ENCODE assay signal across 8 mouse cellular contexts in the genomic region with DNA sequence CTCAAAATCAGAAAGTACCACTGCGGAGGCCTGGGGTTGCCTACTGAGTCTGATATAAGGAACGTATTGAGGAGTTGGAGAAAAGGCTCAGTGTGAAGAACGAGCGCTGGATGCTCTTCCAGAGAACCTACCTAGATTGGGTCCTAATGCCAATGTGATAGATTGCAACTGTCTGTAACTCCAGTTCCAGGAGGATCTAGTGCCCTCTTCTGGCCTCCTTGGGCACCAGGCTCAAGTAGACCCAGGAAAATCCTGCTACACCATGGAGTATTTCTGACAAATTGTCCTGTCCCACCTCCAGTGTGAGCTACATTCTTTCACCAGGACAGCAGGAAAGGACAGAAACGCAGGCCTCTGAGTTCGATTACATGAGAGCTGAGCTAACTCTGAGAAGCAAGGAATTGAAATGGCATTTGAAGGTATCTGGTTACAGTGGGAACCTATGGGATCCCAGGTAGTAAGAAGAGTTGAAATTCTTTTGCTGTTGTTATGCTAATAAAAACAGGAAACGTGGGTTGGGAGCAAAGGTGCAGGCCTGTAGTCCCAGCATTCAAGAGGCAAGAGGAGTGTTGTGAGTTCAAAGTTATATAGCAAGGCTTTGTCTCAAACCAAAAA. TPM values are rescaled to one million over a fixed set of nuclear protein-coding genes. Genes with fewer than 3 reads are reported as not detected.
DNase-seq lines count a peak whose midpoint lies in the region; ATAC-seq and TF ChIP-seq lines count a peak whose summit lies in the region.

No protein-coding gene starts in this region.

- H3K36me3 ChIP-seq in heart, postnatal 0 days (replicated peaks; ENCODE audit: control insufficient read depth, insufficient read depth, low read length), result no peaks in the 10 kb centered on the region
- no peaks in the 10 kb centered on the region for H3K36me3 ChIP-seq in embryonic facial prominence, embryonic 14.5 days (ENCODE audit: control insufficient read depth, insufficient read depth, low read length)
- no peaks in the 10 kb centered on the region for H3K36me3 ChIP-seq in forebrain, embryonic 11.5 days (ENCODE audit: control insufficient read depth, insufficient read depth, low read length)

- H3K4me2 ChIP-seq in heart, postnatal 0 days (ENCODE audit: low read depth, low read length), result no peak overlapping the region
- H3K4me2 ChIP-seq in embryonic facial prominence, embryonic 14.5 days (ENCODE audit: low read depth, low read length), result no peak overlapping the region
- H3K4me2 ChIP-seq in forebrain, embryonic 11.5 days (ENCODE audit: low read depth, low read length, severe bottlenecking), result no peak overlapping the region

- TF ChIP-seq EP300 in heart, postnatal 0 days (IDR thresholded peaks at IDR 0.05; ENCODE audit: low read depth), result no peak

- H3K9ac ChIP-seq in heart, postnatal 0 days (replicated peaks; ENCODE audit: low read depth, low read length), result no peak overlapping the region
- no peak overlapping the region for H3K9ac ChIP-seq in embryonic facial prominence, embryonic 14.5 days (ENCODE audit: low read depth, low read length)
- H3K9ac ChIP-seq in forebrain, embryonic 11.5 days (ENCODE audit: low read length), result no peak overlapping the region

- H3K9me3 ChIP-seq in heart, postnatal 0 days (replicated peaks; ENCODE audit: control insufficient read depth, low read length), result no peaks in the 10 kb centered on the region
- H3K9me3 ChIP-seq in embryonic facial prominence, embryonic 14.5 days (ENCODE audit: control insufficient read depth, low read length), result no peaks in the 10 kb centered on the region
- H3K9me3 ChIP-seq in forebrain, embryonic 11.5 days (ENCODE audit: control insufficient read depth, low read length), result no peaks in the 10 kb centered on the region

- H3K4me3 ChIP-seq in heart, postnatal 0 days (ENCODE audit: low read depth, low read length), result no peak overlapping the region
- H3K4me3 ChIP-seq in embryonic facial prominence, embryonic 14.5 days (ENCODE audit: low read depth, low read length), result no peak overlapping the region
- no peak overlapping the region for H3K4me3 ChIP-seq in forebrain, embryonic 11.5 days (ENCODE audit: low read depth, low read length)

- H3K27me3 ChIP-seq in heart, postnatal 0 days (ENCODE audit: control insufficient read depth, insufficient read depth, low read length), result no peaks in the 10 kb centered on the region
- no peaks in the 10 kb centered on the region for H3K27me3 ChIP-seq in embryonic facial prominence, embryonic 14.5 days (replicated peaks; ENCODE audit: control insufficient read depth, insufficient read depth, low read length)
- H3K27me3 ChIP-seq in forebrain, embryonic 11.5 days (ENCODE audit: control insufficient read depth, insufficient read depth, low read length), result no peaks in the 10 kb centered on the region

- no peak for DNase-seq in heart, postnatal 0 days (ENCODE audit: low spot score)
- no peak for DNase-seq in heart, adult 8-10 months (ENCODE audit: low spot score)
- DNase-seq in thymus, postnatal 4 days, result peak; percentile 18
- DNase-seq in thymus, adult 18-20 months, result no peak
- DNase-seq in embryonic facial prominence, embryonic 14.5 days (ENCODE audit: low spot score), result peak; percentile 28
- peak; percentile 34 for DNase-seq in retina, postnatal 1 day
- DNase-seq in gastrocnemius, adult 18-20 months (ENCODE audit: low spot score), result no peak
- DNase-seq in forebrain, embryonic 11.5 days (ENCODE audit: low spot score), result no peak

- TF ChIP-seq CTCF in heart, postnatal 0 days (IDR thresholded peaks at IDR 0.05; ENCODE audit: low read depth), result peak; percentile 44

- H3K4me1 ChIP-seq in heart, postnatal 0 days (ENCODE audit: control insufficient read depth, insufficient read depth), result no peaks in the 10 kb centered on the region
- H3K4me1 ChIP-seq in embryonic facial prominence, embryonic 14.5 days (ENCODE audit: control insufficient read depth, insufficient read depth, low read length), result no peaks in the 10 kb centered on the region
- no peaks in the 10 kb centered on the region for H3K4me1 ChIP-seq in forebrain, embryonic 11.5 days (replicated peaks; ENCODE audit: control insufficient read depth, insufficient read depth, low read length)

- 37% methylated on average over 7 of the region's 7 CpGs for WGBS in heart, postnatal 0 days
- 39% methylated on average over 7 of the region's 7 CpGs for WGBS in embryonic facial prominence, embryonic 14.5 days
- 53% methylated on average over 7 of the region's 7 CpGs for WGBS in forebrain, embryonic 11.5 days

- no peak for ATAC-seq in heart, postnatal 0 days (ENCODE audit: insufficient read depth, low read depth)
- no peak for ATAC-seq in embryonic facial prominence, embryonic 14.5 days (ENCODE audit: low read depth)
- ATAC-seq in forebrain, embryonic 11.5 days (replicated peaks; ENCODE audit: low FRiP score), result no peak

- no peak overlapping the region for H3K27ac ChIP-seq in heart, postnatal 0 days (ENCODE audit: low read depth)
- no peak overlapping the region for H3K27ac ChIP-seq in embryonic facial prominence, embryonic 14.5 days (replicated peaks; ENCODE audit: low read depth, low read length)
- H3K27ac ChIP-seq in forebrain, embryonic 11.5 days (ENCODE audit: low read depth, low read length), result no peak overlapping the region

RNA-seq across cellular contexts. Expression of gene Gm38392, which starts 10.4 kb away (rescaled TPM):
- total RNA-seq in heart, postnatal 0 days (2014; rRNA removed; ENCODE audit: low replicate concordance), result not detected in 2 replicates
- 0.16 TPM in 1 of 2 replicates, not detected in the other for polyA plus RNA-seq in heart, postnatal 0 days (2015; fragmentation: Nextera tagmentation; extraction: Ambion mirVana)
- under 1 TPM in 3 of 4 experiments, not detected in 1; 0.25 to 0.44 (median 0.29) TPM for total RNA-seq in heart, adult 8-10 months (2022)
- polyA plus RNA-seq in embryonic facial prominence, embryonic 14.5 days (2014; fragmentation: Nextera tagmentation; extraction: Ambion mirVana), result not detected in 2 replicates
- total RNA-seq in gastrocnemius, adult 18-20 months (2021), result 1 to 10 TPM in 1 of 2 experiments, under 1 TPM in 1; 1.00 to 1.3 TPM
- polyA plus RNA-seq in forebrain, embryonic 11.5 days (2014; fragmentation: Nextera tagmentation; extraction: Ambion mirVana), result 0.16 TPM in 1 of 2 replicates, not detected in the other

RNA-seq across cellular contexts. Expression of gene Tsacc, which starts 20.2 kb away (rescaled TPM):
- total RNA-seq in heart, postnatal 0 days (2014; rRNA removed; ENCODE audit: low replicate concordance), result 21.5 and 30.3 TPM in 2 replicates
- 14.3 and 16.7 TPM in 2 replicates for polyA plus RNA-seq in heart, postnatal 0 days (2015; fragmentation: Nextera tagmentation; extraction: Ambion mirVana)
- 10 to 100 TPM in 1 of 4 experiments, 1 to 10 TPM in 3; 5.6 to 12.0 (median 7.5) TPM for total RNA-seq in heart, adult 8-10 months (2022)
- 9.8 and 11.1 TPM in 2 replicates for polyA plus RNA-seq in embryonic facial prominence, embryonic 14.5 days (2014; fragmentation: Nextera tagmentation; extraction: Ambion mirVana)
- 1 to 10 TPM; 7.4 to 7.9 TPM for total RNA-seq in gastrocnemius, adult 18-20 months (2021)
- polyA plus RNA-seq in forebrain, embryonic 11.5 days (2014; fragmentation: Nextera tagmentation; extraction: Ambion mirVana), result 10.4 and 12.2 TPM in 2 replicates

RNA-seq across cellular contexts. Expression of gene Cct3, which starts 20.3 kb away (rescaled TPM):
- total RNA-seq in heart, postnatal 0 days (2014; rRNA removed; ENCODE audit: low replicate concordance), result 187 and 208 TPM in 2 replicates
- polyA plus RNA-seq in heart, postnatal 0 days (2015; fragmentation: Nextera tagmentation; extraction: Ambion mirVana), result 254 and 256 TPM in 2 replicates
- total RNA-seq in heart, adult 8-10 months (2022), result 100 to 1,000 TPM; 146 to 187 (median 164) TPM
- polyA plus RNA-seq in embryonic facial prominence, embryonic 14.5 days (2014; fragmentation: Nextera tagmentation; extraction: Ambion mirVana), result 492 and 493 TPM in 2 replicates
- total RNA-seq in gastrocnemius, adult 18-20 months (2021), result 100 to 1,000 TPM in 1 of 2 experiments, 10 to 100 TPM in 1; 84.1 to 107 TPM
- polyA plus RNA-seq in forebrain, embryonic 11.5 days (2014; fragmentation: Nextera tagmentation; extraction: Ambion mirVana), result 725 and 780 TPM in 2 replicates

RNA-seq across cellular contexts. Expression of gene Rhbg, which starts 22.1 kb away (rescaled TPM):
- 0.19 TPM in 1 of 2 replicates, not detected in the other for total RNA-seq in heart, postnatal 0 days (2014; rRNA removed; ENCODE audit: low replicate concordance)
- not detected in 2 replicates for polyA plus RNA-seq in heart, postnatal 0 days (2015; fragmentation: Nextera tagmentation; extraction: Ambion mirVana)
- not detected for total RNA-seq in heart, adult 8-10 months (2022)
- polyA plus RNA-seq in embryonic facial prominence, embryonic 14.5 days (2014; fragmentation: Nextera tagmentation; extraction: Ambion mirVana), result 4.1 and 7.6 TPM in 2 replicates
- total RNA-seq in gastrocnemius, adult 18-20 months (2021), result not detected
- polyA plus RNA-seq in forebrain, embryonic 11.5 days (2014; fragmentation: Nextera tagmentation; extraction: Ambion mirVana), result 0.36 TPM in 1 of 2 replicates, not detected in the other

RNA-seq across cellular contexts. Expression of gene Glmp, which starts 48.2 kb away (rescaled TPM):
- total RNA-seq in heart, postnatal 0 days (2014; rRNA removed; ENCODE audit: low replicate concordance), result 75.1 and 156 TPM in 2 replicates
- polyA plus RNA-seq in heart, postnatal 0 days (2015; fragmentation: Nextera tagmentation; extraction: Ambion mirVana), result 129 and 143 TPM in 2 replicates
- total RNA-seq in heart, adult 8-10 months (2022), result 10 to 100 TPM; 74.5 to 85.8 (median 82.1) TPM
- polyA plus RNA-seq in embryonic facial prominence, embryonic 14.5 days (2014; fragmentation: Nextera tagmentation; extraction: Ambion mirVana), result 127 and 131 TPM in 2 replicates
- 10 to 100 TPM; 41.2 to 41.8 TPM for total RNA-seq in gastrocnemius, adult 18-20 months (2021)
- polyA plus RNA-seq in forebrain, embryonic 11.5 days (2014; fragmentation: Nextera tagmentation; extraction: Ambion mirVana), result 77.2 and 87.2 TPM in 2 replicates

Comparison
In these comparisons a context has a peak if more than half of its experiments do, and no peak if none do; other contexts are left out.
1. DNase-seq: peak in thymus, postnatal 4 days (single experiment), embryonic facial prominence, embryonic 14.5 days (single experiment) and retina, postnatal 1 day (single experiment); none in heart, postnatal 0 days (single experiment), heart, adult 8-10 months (single experiment), thymus, adult 18-20 months (0 of 2), gastrocnemius, adult 18-20 months (single experiment) and forebrain, embryonic 11.5 days (single experiment).